Mouse (Mus musculus) neural tube, embryonic 11.5 days (tissue): Measurements from ENCODE around the gene D16Ertd472e. TPM values are rescaled to one million over a fixed set of nuclear protein-coding genes. Genes with fewer than 3 reads are reported as not detected.

Experiments
- ATAC-seq: fragments of 200-750 bp; cut with Nextera tagmentation; 2 replicates; pipeline ENCODE4 v1.8.0; 2017; ENCODE audit warnings: moderate number of reproducible peaks, mild to moderate bottlenecking, moderate TSS enrichment, moderate library complexity; ENCODE audit not compliant: insufficient read depth, low FRiP score, low TSS enrichment
- DNase-seq: peaks from one replicate; pipeline ENCODE4 v3.0.0-alpha.2; 2015; ENCODE audit warnings: low spot score
- H3K27ac ChIP-seq: fragments of 300-500 bp; sonication (generic); 2 replicates; pipeline ENCODE4 v1.5.1; 2014; ENCODE audit warnings: low read depth, mild to moderate bottlenecking, low read length
- H3K27me3 ChIP-seq: fragments of 300-500 bp; sonication (generic); 2 replicates; pipeline ENCODE4 v1.6.1; 2014; ENCODE audit warnings: mild to moderate bottlenecking, low read length, mixed read lengths; ENCODE audit not compliant: control insufficient read depth, insufficient read depth
- H3K36me3 ChIP-seq: fragments of 300-500 bp; sonication (generic); 2 replicates; pipeline ENCODE4 v1.6.1; 2014; ENCODE audit warnings: mild to moderate bottlenecking, low read length, moderate library complexity, mixed read lengths; ENCODE audit not compliant: control insufficient read depth, insufficient read depth
- H3K4me1 ChIP-seq: fragments of 300-500 bp; sonication (generic); 2 replicates; pipeline ENCODE4 v1.6.1; 2014; ENCODE audit warnings: low read length, mixed read lengths; ENCODE audit not compliant: control insufficient read depth, insufficient read depth
- H3K4me2 ChIP-seq: fragments of 300-500 bp; sonication (generic); 2 replicates; pipeline ENCODE4 v1.6.1; 2014; ENCODE audit warnings: low read depth, mild to moderate bottlenecking, moderate library complexity
- H3K4me3 ChIP-seq: fragments of 300-500 bp; sonication (generic); 2 replicates; pipeline ENCODE4 v1.5.1; 2014; ENCODE audit warnings: low read depth, low read length
- H3K9ac ChIP-seq: fragments of 300-500 bp; sonication (generic); 2 replicates; pipeline ENCODE4 v1.6.1; 2014; ENCODE audit warnings: mild to moderate bottlenecking, low read length
- H3K9me3 ChIP-seq: fragments of 300-500 bp; sonication (generic); 2 replicates; pipeline ENCODE4 v1.6.1; 2016; ENCODE audit warnings: low read length; ENCODE audit not compliant: control insufficient read depth
- WGBS: fragments of 180-500 bp; shearing (Covaris S2); extraction: QIAGEN DNeasy Blood & Tissue Kit; methylation state at CpG from one replicate; pipeline ENCODE4 v1.1.7; 2014; 5-methylcytosine and 5-hydroxymethylcytosine counted together
- polyA plus RNA-seq: library from polyadenylated mRNA; unstranded; fragments of >200 nt; fragmentation: Nextera tagmentation; extraction: Ambion mirVana; gene quantifications from 2 replicates; pipeline ENCODE4 v1.2.1, GENCODE M21; 2014

The D16Ertd472e gene
- polyA plus RNA-seq, 1 experiment from 2014 or later: 17.3 TPM

DNA sequence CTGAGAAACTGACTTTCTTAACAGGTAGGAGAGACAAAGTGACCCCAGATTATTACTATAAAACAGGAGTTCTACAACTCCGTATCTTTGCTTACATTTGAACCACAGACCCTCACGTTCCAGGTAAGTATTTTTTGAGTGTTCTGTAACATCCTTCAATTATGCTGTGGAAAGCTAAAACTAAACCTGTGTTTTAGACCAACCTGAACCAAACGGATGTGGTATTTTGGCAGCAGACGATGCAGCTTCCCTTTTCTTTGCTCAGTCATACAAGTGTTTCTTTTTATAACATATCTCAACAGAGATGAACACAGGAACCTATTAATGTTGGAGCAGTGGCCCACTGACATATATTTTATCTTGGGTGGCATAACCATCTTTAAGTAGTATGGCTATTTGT, 18.9 kb downstream of the D16Ertd472e start:
- Histone ChIP-seq H3K9ac (no peak overlapping the region), H3K4me1 (no peaks in the 10 kb centered on the region), H3K9me3 (no peaks in the 10 kb centered on the region), H3K27me3 (no peaks in the 10 kb centered on the region), H3K4me2 (no peak overlapping the region), H3K4me3 (no peak overlapping the region), H3K27ac (no peak overlapping the region), H3K36me3 (no peaks in the 10 kb centered on the region)
- 95% methylated on average over 4 of the region's 4 CpGs for WGBS
- ATAC-seq (no peak), DNase-seq (no peak)

DNA sequence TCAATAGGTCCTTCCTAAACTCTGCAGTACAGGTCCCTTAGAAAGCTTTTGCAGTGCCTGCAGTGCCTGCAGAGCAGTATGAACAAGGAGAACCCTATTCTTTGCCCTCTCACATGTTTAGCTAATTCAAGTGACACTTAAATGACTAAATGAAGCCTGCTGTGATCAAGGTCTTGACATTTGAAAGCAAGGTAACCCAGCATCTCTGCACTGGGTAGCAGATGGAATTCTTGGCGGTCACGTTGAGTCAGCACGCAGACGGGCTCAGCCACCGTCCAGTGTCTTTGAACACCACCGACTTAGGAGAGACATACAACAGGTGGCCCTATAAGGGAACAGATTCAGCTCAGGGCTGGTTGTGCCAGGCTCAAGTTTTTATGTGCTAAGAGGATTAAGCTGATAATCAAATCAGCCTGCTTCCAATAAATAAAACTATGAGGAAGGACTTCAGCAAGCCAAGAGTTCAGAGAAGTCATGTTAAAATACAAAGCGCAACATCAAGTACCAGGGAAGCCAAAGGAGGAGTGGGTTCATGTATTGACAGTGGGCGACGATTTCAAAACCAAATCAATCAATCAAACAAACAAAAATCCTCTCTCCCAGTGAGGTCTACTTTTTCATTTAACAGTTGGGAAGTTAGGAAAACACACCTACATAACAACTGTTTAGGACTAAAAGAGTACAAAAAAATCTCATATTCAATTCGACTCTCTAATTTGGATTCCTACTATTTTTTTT, 21.4 kb downstream of the D16Ertd472e start:
- no peak for ATAC-seq
- H3K27ac ChIP-seq: no peak overlapping the region
- no peaks in the 10 kb centered on the region for H3K9me3 ChIP-seq
- H3K27me3 ChIP-seq: no peaks in the 10 kb centered on the region
- DNase-seq: no peak
- WGBS: 96% methylated on average over 10 of the region's 10 CpGs
- H3K4me1 ChIP-seq: peaks cover 4% of the 10 kb centered on the region; the same call in 1 of the 2 replicates
- no peaks in the 10 kb centered on the region for H3K36me3 ChIP-seq
- no peak overlapping the region for H3K4me3 ChIP-seq
- H3K9ac ChIP-seq: no peak overlapping the region
- no peak overlapping the region for H3K4me2 ChIP-seq

DNA sequence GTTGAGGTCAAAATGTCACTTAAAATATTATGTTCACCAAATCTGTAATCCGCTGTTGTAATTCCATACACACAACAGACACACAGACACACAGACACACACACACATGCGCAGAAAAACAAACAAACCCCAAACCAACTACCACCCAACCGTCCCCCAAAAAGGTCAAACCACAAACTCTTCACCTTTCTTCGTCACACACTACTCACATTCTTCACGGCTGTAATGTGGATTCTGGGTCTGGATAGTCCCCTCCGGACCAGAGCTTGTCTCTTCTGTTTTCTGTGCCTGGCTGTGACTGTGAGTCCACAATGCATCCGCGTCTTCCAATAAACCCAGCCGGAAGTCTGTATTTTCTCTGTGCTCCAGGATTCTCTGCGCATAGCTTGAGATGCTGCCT, 29.1 kb downstream of the D16Ertd472e start:
- no peak overlapping the region for H3K4me2 ChIP-seq
- peaks cover 2% of the 10 kb centered on the region; the same call in 1 of the 2 replicates for H3K36me3 ChIP-seq
- 95% methylated on average over 10 of the region's 10 CpGs for WGBS
- H3K9me3 ChIP-seq: no peaks in the 10 kb centered on the region
- H3K9ac ChIP-seq: no peak overlapping the region
- no peak overlapping the region for H3K4me3 ChIP-seq
- DNase-seq (no peak), ATAC-seq (no peak)
- H3K27me3 ChIP-seq: no peaks in the 10 kb centered on the region
- peaks cover 4% of the 10 kb centered on the region; the same call in 1 of the 2 replicates for H3K4me1 ChIP-seq
- no peak overlapping the region for H3K27ac ChIP-seq

DNA sequence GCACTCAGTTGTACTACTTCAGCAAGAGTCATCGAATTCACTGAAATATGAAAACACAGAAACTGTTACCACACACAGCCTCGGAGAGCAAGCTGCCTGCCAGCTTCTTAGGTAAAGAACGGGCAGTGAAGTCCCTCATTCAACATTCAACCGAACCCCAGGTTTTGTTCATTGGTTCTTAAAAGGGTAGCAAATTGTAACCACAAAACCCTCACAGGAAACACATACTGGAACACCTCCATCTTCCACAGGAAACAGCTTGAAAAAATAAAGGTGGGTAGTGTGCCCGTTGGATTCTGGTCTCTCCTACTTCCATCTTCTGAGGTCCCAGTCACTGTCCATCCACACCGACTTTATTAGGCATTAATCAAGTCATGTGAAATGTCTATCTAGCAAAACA, 30.0 kb downstream of the D16Ertd472e start:
- Histone ChIP-seq H3K27ac (no peak overlapping the region), H3K36me3 (peaks cover 2% of the 10 kb centered on the region; the same call in 1 of the 2 replicates), H3K9ac (no peak overlapping the region), H3K4me2 (no peak overlapping the region), H3K4me3 (no peak overlapping the region), H3K27me3 (no peaks in the 10 kb centered on the region), H3K4me1 (peaks cover 1% of the 10 kb centered on the region; the same call in 1 of the 2 replicates), H3K9me3 (no peaks in the 10 kb centered on the region)
- DNase-seq (no peak), ATAC-seq (no peak)
- WGBS: 92% methylated on average over 6 of the region's 6 CpGs

DNA sequence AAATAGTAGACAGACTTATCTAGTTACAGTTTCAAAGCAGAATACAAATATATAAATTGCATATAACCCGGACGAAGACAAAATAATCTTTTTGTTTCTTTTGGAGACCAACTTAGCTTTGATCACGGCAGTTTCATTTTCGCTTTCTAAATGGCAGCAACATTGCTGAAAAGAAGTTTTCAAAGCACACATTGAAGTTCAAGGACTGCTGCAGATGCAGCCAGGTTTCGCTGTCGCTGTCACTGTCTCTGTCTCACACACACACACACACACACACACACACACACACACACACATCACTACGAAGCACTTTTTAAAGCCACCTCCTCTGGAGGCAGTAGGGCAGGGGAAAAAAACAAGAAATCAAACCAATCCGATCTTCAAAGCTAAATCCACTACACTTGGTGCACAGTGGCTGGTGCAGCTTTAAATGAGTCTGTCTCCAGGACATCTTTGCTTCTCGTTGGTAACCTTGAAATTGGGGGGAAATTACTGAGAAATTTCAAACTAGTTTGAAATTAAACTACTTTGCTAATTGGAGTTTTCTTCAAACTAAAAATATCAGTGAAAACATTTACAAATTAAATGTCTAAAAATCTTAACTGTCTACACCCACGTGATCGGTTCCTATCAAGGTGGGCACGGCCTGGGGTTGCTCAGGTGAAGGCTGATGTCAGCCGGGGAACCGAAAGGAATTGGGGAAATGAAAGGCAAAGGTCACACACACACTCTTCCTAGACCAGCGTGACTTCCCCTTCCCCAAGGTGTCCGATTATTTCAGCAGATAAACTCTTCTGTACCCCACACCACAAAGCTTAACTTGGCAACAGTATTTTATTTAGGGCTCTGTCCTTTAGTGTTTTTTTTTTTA, 35.9 kb downstream of the D16Ertd472e start:
- Histone ChIP-seq H3K27me3 (no peaks in the 10 kb centered on the region), H3K4me1 (no peaks in the 10 kb centered on the region), H3K4me2 (no peak overlapping the region), H3K4me3 (no peak overlapping the region), H3K27ac (no peak overlapping the region), H3K9ac (no peak overlapping the region), H3K36me3 (peaks cover 2% of the 10 kb centered on the region; the same call in 1 of the 2 replicates), H3K9me3 (no peaks in the 10 kb centered on the region)
- no peak for DNase-seq
- WGBS: 92% methylated on average over 16 of the region's 16 CpGs
- ATAC-seq: no peak

DNA sequence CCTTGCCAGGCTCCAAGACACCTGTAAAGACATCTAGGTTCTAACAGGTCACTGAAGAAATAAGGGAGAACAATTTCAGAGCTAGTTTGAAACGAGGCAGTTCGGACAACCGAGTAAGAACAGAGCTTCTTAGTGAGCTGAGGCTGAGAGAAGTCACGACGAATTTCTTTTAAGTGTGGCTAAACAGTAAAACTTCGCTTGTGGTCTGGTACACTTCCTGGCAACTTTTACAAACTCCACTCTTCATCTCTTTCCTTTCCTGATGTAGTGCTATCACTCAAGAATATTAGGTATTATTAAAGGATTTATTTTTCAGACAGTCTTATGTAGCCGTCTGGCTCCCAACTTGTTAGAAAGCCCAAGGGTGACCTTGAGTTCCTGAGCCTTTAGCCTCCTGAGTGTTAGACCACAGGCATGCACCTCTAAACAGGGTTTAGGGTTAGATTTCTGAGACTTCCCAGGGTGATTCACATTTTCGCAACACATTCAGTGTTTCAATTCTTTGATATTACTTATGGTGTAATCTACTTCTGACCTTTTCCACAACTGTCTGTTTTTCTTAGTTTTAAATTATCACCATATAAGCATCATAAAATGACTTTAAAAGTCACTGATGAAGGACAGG, 38.6 kb downstream of the D16Ertd472e start:
- no peak overlapping the region for H3K4me3 ChIP-seq
- H3K36me3 ChIP-seq: no peaks in the 10 kb centered on the region
- H3K4me1 ChIP-seq: no peaks in the 10 kb centered on the region
- no peak overlapping the region for H3K4me2 ChIP-seq
- no peak for DNase-seq
- H3K9ac ChIP-seq: no peak overlapping the region
- ATAC-seq: no peak
- 89% methylated on average over 8 of the region's 8 CpGs for WGBS
- H3K27ac ChIP-seq: no peak overlapping the region
- no peaks in the 10 kb centered on the region for H3K9me3 ChIP-seq
- H3K27me3 ChIP-seq: no peaks in the 10 kb centered on the region

DNA sequence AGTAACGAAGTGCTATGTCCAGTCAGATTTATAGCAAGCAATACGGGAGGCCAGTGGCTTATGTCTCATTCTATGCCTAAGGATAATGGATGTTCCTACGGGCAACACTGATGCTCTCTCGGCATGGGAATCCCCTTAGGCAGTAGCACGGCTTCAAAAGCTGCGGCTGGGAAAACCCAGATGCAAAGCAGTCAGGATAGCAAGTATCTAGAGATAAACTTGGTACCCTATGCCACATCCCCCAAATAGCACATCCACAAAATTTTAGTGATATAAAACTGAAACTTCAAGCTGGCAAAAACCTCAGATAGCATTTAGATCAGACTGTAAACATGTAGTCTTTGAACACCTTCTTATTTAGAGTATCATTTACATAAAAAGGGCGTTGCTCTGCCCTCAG, 39.2 kb downstream of the D16Ertd472e start:
- H3K4me3 ChIP-seq: no peak overlapping the region
- H3K27ac ChIP-seq: no peak overlapping the region
- no peaks in the 10 kb centered on the region for H3K27me3 ChIP-seq
- no peaks in the 10 kb centered on the region for H3K4me1 ChIP-seq
- DNase-seq (no peak), ATAC-seq (no peak)
- no peaks in the 10 kb centered on the region for H3K9me3 ChIP-seq
- no peak overlapping the region for H3K4me2 ChIP-seq
- H3K9ac ChIP-seq: no peak overlapping the region
- H3K36me3 ChIP-seq: no peaks in the 10 kb centered on the region
- 66% methylated on average over 7 of the region's 7 CpGs for WGBS

DNA sequence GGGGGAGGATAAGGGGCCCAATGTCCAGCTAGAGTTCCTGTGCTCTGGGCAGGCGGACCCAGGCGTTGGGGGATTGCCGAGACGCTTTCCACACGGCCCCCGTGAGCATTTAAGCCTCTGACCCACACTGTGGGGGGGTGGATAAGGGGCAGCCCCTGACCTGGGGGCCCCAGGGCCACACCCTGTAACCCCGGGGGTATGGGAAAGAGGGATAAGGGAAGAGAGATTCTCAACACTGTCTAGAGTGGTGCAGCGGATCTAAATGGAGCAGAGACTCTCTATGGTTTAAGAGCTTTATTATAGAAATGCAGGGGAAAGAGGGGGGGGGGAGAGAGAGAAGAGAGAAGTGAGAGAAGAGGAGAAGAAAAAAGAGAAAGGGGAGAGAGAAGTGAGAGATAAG, 42.0 kb downstream of the D16Ertd472e start:
- no peak overlapping the region for H3K9ac ChIP-seq
- DNase-seq (no peak), ATAC-seq (no peak)
- H3K36me3 ChIP-seq: no peaks in the 10 kb centered on the region
- H3K9me3 ChIP-seq: no peaks in the 10 kb centered on the region
- H3K27ac ChIP-seq: no peak overlapping the region
- 66% methylated on average over 8 of the region's 8 CpGs for WGBS
- no peak overlapping the region for H3K4me3 ChIP-seq
- no peaks in the 10 kb centered on the region for H3K27me3 ChIP-seq
- H3K4me1 ChIP-seq: no peaks in the 10 kb centered on the region
- H3K4me2 ChIP-seq: no peak overlapping the region
